Mouse (Mus musculus) thymus, adult 18-20 months (tissue): ENCODE data around the gene Fer1l4.
A peak's percentile ranks its signal among the peaks of the same experiment; 100 is the strongest.

Experiments used
- DNase-seq, 2 experiments: peaks; one replicate each; pipeline ENCODE4 v3.0.0; 2022; ENCODE audit warnings: mixed read lengths in 2 of 2

The Fer1l4 gene

GRCm38 (mm10) chr2:156052816-156053215, at the start of gene Fer1l4:
Fer1l4 (minus strand) TSS chr2:156052947.
- no peak for DNase-seq

- DNase-seq: no peak
These were observed 39.2 kb upstream of the Fer1l4 start for GRCm38 (mm10) chr2:156091926-156092325.

- no peak for DNase-seq
These were observed 37.1 kb upstream of the Fer1l4 start for GRCm38 (mm10) chr2:156089799-156090198.

- DNase-seq: no peak
These were observed 34.8 kb upstream of the Fer1l4 start for GRCm38 (mm10) chr2:156087391-156088110.

GRCm38 (mm10) chr2:156084541-156084940, 31.8 kb upstream of the Fer1l4 start:
- DNase-seq: no peak

- DNase-seq: no peak
These were observed 27.6 kb upstream of the Fer1l4 start for GRCm38 (mm10) chr2:156080391-156080790.

- no peak for DNase-seq
These were observed 26.9 kb upstream of the Fer1l4 start for GRCm38 (mm10) chr2:156079674-156080073.

- no peak for DNase-seq
These were observed 26.4 kb upstream of the Fer1l4 start for GRCm38 (mm10) chr2:156079183-156079560.

GRCm38 (mm10) chr2:156078421-156079182, 25.9 kb upstream of the Fer1l4 start:
- no peak for DNase-seq

- no peak for DNase-seq
These were observed 24.7 kb upstream of the Fer1l4 start for GRCm38 (mm10) chr2:156077461-156077860.

GRCm38 (mm10) chr2:156073725-156074124, 21.0 kb upstream of the Fer1l4 start:
- no peak for DNase-seq

- DNase-seq: no peak
These were observed 18.5 kb upstream of the Fer1l4 start for GRCm38 (mm10) chr2:156071236-156071635.

- no peak for DNase-seq
These were observed 15.2 kb upstream of the Fer1l4 start for GRCm38 (mm10) chr2:156067916-156068315.

- no peak for DNase-seq
These were observed 13.4 kb upstream of the Fer1l4 start for GRCm38 (mm10) chr2:156066126-156066525.

- DNase-seq: peak; percentile 56 to 65
These were observed 12.6 kb upstream of the Fer1l4 start, which contains the start of gene Spag4 for GRCm38 (mm10) chr2:156065099-156066041. Spag4 (plus strand) TSS chr2:156065175.

GRCm38 (mm10) chr2:156047929-156048328, 4.8 kb downstream of the Fer1l4 start:
- no peak for DNase-seq

- DNase-seq: no peak
These were observed 9.8 kb downstream of the Fer1l4 start for GRCm38 (mm10) chr2:156042903-156043302.

- DNase-seq: no peak
These were observed 13.4 kb downstream of the Fer1l4 start for GRCm38 (mm10) chr2:156039390-156039789.

GRCm38 (mm10) chr2:156025482-156025881, 27.3 kb downstream of the Fer1l4 start:
- no peak for DNase-seq

GRCm38 (mm10) chr2:156021765-156022164, 31.0 kb downstream of the Fer1l4 start:
- no peak for DNase-seq

- no peak for DNase-seq
These were observed 31.5 kb downstream of the Fer1l4 start for GRCm38 (mm10) chr2:156021219-156021618.

GRCm38 (mm10) chr2:156018106-156018505, 34.6 kb downstream of the Fer1l4 start:
- no peak for DNase-seq
